Mouse (Mus musculus) ovary, postnatal 10 days (tissue): Measurements from ENCODE around the gene Krcc1.

Source experiments
- DNase-seq: peaks from one replicate; pipeline ENCODE4 v3.0.0; 2022; ENCODE audit warnings: low spot score

The Krcc1 gene

DNA sequence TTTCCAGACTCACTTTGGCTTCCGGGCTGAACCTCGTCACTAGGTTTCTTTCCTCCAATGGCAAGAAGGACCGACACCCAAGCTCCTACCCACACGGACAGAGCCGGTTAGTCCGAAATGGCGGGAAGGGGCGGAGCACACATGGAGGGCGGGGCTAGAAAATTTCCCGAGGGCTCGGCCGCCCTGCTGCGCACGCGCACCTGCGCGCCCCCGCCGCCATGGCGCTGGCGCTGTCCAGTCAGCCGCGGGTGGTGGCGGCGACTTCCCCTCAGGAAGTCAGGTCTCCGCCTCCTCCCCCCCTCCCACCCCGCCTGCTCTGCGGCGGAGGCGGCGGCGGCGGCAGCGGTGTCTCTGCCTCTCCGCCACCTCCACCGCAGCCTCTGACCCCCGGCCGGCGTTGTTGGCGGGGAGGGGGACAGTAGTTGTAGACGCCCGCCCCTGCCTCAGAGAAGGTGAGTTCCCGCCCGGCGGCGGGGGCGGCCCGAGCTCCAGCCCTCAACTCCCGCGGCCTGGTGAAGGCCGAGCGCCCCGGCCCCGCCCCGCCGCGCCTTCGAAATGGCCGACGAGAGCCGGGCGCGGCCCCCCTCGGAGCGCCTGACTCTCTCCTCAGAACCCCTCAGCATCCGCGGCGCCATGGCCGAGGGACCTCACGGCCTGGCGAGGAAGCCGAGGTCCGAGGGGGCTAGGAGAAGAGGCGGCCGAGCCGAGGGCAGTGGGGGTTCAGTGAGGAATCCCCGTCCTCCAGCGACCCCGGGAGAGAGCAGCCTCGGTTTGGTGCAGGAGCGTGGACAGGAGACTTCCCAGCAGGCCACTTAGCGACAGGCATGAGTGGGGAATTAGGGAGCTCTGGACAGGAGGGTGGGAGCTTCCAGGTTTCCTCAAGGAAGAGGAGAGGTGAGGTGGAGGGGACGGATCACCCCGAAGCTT lies at the start of gene Krcc1:
Gene Krcc1, plus strand, starts transcription at position 289 of the 927 bp plus-strand sequence.
- DNase-seq, result peak; percentile 85

DNA sequence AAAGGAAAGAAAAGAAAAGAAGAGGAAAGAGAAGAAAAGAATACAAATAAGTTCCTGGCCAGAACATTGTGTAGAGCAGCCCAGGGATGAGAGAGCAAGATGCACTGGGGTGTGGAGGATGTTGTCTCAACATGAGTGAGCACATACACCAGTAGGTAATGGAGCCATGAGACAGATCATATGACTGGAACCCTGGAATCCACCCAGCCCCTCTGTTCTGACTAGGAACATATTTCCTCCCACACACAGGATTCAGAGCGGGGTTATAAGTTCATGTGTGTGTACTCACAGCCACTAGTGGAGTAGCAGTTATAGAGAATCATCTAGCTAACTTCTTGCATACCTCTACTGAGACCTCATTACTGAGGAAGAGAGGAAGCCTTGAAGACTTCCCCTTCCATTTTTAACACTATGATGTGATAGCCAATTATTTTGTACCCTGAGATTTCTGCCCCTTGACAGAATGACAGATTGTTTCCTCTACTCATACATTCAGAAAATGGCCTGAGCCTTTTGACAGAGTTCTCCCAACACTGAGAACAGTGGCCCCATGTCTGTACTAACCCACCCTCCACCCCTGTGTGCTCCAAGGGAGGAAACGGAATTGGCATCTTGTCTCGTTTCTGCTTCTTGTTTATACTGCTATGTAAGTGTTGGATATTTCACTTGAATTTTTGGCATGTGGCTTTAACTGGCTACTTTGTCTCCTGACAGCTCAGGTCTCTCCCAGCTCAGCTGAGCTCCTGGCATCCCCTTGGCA lies 47.1 kb upstream of the Krcc1 start:
- DNase-seq, result no peak

DNA sequence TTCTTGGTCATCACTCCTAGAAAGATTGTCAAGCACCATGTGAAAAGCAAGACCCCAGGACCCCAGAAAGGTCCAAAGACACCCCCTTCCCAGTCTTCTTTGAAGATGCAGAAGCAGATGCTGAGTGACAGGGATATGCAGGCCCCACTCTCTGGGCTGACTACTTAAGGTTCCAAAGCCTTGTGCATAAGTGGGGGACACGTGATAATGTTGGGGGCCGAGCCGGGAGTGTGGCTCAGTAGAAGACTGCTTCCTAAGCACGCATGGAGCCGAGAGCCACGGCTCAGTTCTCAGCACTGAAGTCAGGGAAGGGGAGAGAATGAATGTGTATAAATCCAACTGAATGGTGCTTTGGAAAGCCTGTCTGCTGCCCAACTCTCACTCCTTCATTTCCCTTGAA lies 44.9 kb upstream of the Krcc1 start:
- DNase-seq, result no peak

DNA sequence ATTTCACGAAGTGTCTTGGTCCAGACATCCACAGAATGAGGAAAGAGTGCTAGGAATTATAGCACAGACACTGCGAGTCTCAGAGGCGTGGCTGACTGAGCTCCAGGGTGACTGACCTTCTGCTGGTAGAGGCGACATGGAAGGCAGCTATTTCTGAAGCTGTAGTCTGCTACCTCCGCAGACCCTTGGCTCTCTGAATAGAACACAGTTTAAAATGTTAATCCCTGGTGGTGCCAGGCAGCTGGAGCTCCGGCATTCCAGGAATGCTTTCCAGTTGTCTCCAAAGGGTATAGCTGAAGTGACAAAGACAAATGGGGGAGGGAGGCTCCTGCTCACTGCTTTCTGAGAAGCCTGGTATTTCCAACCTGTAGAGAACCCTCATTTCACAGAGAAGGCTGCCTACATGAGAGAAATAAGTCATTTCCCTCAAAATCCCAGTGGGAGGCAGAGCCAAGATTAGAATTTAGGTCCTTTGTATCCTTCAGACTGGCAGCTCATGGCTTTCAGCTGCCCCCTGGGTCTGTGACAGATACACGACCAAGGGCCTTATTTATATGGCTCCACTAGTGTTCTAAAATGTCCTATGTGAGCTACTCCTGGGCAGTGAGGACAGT lies 44.2 kb upstream of the Krcc1 start:
- no peak for DNase-seq

DNA sequence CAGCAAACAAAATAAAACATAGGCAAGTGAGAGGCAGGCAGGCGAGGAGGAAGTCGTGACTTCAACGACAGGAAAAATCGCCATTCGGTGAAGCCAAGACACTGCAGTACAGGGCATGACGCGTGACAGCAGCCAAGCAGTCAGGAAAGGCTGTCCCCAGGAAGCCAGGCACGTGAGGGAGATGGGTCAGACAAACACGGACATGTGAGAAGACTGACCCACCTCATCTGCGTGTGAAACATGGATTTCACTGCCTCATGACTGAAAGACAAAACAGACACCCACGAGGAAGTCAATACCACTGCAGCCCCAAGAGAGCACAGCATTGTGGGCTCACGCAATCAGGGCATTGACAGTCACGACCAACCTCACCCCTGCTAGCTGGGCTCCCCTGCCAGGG lies 36.4 kb upstream of the Krcc1 start:
- no peak for DNase-seq

DNA sequence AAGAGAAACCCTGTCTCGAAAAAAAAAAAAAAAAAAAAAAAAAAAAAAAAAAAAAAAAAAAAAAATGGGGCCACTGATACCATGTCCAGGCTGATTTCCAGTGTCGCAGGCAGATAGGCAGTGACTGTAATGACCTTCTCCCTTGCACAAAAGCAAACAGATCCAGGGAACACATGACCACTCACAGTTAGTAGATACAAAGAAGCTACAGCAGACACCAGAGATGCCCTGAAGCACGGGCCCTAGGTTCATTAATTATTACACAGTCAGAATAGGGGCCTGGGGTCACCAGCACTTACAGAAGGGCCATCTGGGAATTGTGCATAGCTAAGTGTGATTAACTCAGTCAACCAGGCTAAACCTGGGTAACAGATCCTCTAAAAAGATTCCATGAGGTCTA lies 35.5 kb upstream of the Krcc1 start:
- DNase-seq, result no peak

DNA sequence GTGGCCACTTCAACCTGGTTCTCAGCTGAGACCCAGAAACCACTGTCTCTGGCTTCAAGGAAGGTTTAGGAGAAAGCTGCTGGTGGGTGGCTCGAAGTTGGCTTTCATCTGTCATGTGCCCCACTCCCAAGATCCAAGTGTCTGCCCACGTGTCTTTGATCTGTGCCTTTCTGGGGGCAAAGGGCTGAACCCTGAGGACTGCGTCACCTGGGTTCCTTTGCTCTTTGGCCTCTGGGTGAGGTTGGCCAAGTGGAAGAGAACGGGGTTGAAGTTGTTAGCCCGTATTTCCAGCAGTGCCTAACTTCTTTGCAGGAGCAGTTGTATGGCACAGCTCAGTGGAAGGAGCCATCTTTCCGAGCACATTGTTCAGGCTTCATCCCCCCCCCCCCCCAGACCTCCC lies 35.0 kb upstream of the Krcc1 start:
- no peak for DNase-seq

DNA sequence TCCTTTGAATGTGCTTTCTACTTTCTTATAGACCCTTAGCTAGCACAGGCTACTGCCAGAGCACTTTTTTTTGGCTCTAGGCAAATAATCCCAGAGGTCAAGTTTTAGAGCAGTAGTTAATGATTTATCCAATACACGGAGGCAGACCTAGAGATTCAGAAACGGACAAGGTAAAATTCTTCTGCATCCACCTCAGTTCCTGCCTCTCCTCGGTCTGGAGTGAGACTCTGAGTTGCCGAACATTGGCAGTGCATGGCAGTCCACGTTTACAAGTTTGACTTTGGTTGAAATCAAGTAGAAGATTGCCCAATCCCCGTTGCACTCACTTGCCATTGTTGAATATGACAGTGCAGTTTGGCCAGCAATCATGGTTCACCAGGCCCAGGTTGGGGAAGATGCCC lies 34.4 kb upstream of the Krcc1 start:
- no peak for DNase-seq

DNA sequence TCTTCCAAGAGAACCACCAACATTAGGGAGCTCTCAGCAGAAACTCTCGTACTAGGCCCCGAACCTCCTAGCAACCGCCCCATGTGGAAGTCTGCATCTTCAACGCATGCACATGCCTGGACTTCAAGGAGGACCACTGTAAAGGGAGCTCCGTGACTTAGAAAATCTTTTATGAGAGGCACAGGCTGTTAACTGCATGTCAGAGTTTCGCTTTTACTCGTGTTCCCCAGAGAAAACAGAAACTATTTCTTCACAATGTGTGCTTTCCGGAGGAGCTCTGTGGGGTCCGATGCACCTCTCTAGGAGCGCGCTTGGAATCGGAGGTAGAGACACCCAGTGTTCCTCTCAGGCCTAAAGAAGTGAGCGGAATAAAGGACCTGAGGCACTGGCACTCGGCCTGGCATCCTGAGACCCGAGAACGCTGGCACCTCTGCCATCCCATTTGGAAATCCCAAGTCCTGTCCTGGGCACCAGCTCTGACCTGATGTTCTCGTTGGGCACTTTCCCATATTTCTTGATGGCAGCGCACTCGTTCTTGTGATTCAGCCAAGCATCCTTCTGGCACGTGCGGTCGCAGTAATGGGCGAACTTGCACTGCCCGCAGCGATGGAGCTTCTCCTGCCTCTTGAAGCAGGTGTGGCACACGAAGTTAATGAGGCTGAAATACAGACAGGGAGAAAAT lies 32.3 kb upstream of the Krcc1 start:
- no peak for DNase-seq

DNA sequence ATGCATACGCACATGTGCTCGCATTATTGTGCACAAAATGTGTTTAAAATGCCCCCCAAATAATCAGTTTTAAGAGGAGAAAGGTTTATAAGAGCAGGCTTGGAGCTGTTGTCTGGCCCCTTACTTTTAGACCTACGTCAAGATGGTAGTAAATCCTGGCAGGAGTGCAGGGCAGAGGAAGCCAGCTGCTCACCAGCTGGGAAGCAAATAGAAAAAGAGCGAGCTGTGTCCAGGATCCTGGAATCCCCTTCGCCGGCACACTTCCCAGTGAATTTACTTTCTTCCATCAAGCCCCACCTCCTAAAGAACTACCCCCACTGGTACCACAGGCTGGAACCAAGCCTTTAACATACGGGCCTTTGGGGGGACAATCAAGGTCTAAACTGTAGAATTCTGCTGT lies 30.6 kb upstream of the Krcc1 start:
- no peak for DNase-seq

DNA sequence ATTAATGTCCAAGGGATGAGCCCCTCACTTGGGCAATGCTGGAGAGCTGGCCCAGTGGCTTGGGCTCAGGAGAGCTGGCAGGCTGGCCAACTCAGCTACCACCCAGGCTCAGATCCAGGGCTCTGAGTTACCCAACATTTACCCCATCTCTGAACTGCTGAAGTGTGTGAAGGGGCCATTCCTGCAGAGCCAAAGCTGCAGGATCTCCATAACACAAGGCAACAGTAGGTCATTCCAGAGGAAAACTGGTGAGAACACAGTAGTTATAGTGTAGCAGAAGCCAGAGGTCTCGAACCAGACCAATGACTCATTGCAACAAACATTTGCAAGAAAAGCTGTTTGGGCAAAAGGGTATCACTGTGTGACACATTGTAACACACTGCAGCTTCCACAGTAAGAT lies 28.7 kb upstream of the Krcc1 start:
- no peak for DNase-seq

DNA sequence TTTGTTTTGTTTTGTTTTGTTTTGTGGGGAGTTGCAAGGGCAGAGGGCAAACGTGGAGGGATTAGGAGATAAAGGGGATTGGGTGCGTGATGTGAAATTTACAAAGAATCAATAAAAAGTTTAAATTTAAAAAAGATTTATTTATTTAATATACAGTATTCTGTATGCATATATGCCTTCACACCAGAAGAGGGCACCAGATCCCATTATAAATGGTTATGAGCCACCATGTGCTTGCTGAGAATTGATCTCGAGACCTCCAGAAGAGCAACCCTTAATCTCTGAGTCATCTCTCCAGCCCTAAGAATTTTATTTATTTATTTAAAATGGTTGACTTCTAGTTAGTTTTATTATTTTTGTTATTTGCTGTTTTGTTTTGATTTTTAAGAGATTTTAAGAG lies 28.2 kb upstream of the Krcc1 start:
- no peak for DNase-seq

DNA sequence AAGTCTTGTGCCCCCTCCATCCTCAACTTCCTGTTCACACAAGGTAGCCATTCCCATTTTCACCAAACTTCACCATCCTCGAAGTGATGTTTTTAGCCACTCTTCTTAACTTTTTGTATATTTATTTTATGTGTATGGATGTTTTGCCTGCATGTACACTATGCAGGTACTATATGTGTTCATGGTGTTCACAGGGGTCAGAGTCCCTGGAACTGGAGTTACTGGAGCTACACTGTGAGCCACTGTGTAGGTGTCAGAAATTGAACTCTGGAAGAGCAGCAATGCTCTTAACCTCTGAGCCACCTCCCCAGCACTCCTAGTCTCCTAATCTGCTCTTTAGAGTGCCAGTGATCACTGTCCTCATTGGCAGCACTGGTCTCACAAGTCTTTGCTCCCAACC lies 23.1 kb upstream of the Krcc1 start:
- DNase-seq, result no peak

DNA sequence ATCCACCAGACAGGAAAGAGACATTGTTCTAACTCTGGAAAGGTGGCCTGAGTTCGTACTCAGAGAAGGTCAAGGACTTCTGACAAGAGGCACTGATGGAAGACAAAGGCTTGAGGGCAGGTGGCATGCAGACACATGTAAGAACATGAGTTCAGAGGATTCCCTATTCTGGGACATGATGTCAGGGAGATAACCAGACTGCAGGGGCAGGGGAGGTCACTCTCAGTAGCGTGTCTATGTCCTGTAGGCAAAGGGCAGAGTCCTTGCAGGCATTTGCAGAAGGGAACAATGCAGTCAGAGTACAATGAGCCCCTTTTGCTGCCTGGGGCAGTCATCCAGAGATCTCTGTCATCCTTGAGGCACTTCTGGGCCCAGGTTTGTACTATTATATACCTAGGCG lies 21.9 kb upstream of the Krcc1 start:
- no peak for DNase-seq

DNA sequence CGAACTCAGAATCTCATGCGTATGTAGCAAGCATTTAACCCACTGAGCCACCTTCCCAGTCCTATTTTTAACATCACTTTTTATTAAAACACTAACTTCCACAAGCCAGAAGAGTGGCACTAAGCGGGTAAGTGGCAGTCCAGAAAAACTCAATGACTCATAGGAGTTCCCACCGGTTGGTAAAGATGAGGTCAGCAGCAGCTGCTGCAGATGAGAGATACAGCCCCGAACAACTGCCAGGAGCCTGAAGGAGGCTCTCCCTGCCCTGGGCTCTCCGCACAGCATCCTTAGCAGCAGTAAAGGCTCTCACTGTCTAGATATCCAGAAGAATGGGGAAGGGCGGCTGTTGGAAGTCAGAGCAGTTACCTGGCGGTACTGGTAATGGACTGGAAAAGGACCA lies 20.5 kb upstream of the Krcc1 start:
- no peak for DNase-seq

DNA sequence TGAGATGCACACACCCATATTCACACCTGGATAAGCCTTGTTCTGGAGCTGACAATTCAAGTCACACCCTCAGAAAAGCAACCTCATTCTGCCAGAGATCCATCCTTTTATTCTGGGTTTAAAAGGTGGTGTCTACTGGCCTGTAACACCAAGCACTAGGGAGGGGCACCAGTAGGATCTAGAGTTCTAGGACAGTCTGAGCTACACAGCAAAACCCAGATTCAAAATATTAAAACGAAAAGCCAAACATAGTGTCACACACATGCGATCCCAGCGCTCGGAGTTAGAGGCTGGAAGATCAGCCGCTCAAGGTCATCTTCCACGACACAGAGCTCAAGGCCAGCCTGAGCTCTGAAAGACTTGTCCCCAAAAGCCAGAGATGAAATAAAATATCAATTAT lies 17.0 kb upstream of the Krcc1 start:
- no peak for DNase-seq

DNA sequence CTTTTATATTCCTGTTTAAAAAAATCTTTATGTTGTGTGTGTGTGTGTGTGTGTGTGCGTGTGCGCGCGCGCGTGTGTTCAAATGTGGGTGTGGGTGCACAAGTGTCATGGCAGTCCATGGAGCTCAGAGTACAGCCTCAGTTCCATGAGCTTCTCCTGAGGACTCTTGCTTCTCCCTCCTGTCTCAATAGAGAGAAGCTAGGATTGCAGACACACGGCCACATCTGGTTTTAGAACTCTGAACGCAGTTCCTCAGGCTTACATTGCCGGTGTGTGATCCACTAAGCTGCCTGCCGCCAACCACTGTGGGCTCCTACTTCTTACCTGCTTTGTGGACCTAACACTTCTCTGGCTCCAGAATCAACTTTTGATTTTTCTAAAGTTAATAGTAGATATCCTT lies 15.3 kb upstream of the Krcc1 start:
- DNase-seq, result no peak

DNA sequence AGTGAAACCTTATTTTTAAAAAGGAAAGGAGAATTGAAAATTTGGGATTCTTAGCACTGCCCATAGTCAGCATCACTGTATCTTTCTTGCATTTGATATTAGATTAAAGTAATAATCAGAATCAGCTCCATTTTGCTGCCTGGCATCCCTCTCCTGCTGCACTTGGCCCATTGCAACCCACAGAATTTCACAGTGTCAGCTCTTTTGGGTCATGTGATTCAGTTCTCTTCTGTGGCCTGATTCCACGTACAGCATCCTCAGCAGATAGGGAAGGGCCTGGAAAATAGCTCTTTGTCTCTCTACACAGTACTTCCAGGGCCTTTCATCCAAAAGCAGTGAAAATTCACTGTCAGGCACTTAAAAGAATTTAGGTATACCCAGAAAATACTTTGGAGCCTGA lies 14.1 kb upstream of the Krcc1 start:
- no peak for DNase-seq

DNA sequence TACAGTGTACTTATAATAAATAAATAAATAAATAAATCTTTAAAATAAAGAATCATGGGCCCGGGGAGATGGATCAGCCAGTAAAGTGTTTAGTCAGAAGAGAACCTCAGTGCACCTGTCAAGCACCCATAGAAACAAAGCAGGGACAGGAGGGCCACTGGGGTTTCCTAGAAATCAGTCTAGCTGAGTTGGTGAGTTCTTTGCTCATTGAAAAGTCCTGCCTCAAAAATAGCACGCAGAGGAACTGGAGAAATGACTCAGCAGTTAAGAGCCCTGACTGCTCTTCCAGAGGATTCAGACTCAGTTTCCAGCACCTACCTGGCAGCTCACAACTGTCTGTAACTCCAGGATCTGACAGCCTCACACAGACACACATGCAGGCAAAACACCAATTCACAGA lies 12.9 kb upstream of the Krcc1 start:
- no peak for DNase-seq

DNA sequence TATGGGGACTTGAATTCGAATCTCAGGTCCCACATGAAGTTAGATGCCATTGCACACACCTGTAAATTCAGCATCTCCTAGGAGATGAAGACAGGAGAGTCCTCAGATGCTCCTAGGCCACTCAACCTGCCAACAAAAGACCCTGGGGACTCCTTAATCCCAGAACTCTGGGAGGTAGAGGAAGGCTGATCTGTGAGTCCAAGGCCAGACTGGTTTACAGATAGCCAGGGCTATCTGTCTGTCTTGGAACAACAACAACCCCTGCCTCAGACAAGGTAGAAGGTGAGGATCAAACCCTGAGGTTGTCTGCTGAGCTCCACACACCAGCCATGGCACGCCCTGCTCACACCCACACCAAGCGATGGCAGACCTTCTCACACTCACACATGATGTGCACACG lies 12.3 kb upstream of the Krcc1 start:
- no peak for DNase-seq

DNA sequence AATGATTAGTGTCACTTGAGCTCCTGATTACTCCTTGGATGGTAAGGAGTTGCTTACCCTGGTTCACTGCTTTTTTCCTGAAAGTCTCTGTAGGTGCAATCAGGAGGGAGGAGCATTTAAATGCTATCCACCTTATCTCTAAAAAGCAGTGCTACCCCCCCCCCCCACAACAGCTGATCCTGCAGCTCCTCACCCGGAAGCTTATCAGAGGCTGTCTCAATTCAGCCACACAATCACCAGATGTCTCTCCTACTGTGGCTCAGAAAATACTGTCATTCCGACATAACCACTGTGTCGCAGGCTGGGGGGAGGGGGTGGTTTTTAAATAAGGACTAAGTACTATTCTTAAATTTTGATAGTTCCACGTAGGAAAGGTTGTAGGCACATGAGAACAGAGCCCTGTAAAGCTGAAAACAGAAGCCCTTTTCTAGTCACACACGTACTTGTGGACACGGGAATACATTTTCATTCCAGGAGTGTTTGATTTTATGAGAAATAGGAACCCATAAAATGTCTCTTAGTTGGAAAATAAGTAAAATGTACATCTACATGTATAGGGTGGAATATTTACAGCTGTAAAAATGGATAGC lies 11.3 kb upstream of the Krcc1 start:
- no peak for DNase-seq

DNA sequence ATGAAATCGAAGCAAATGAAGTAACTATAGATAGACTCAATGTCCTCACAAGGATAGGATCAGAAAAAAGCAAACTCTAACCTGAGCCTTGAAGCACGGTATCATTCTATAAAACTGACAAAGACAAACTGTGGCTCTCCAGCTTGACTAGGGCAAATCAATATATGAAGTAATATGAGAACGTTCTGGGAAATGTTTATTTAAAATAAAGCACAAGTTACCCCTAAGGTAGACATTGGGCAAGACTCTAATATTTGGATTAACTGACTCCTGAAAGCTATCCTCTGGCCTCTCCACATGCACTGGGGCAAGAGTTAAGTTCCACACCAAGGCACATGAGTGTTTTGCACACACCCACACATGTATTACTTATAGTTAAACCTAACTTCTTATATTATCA lies 10.4 kb upstream of the Krcc1 start:
- DNase-seq, result no peak
